Mouse (Mus musculus) ovary, adult 10 weeks (tissue): ENCODE measurements around the gene E2f3. TPM values are rescaled to one million over a fixed set of nuclear protein-coding genes. Genes with fewer than 3 reads are reported as not detected.

Experiments
- polyA plus RNA-seq: library from polyadenylated mRNA; stranded (reverse); fragments of 350-450 nt; fragmentation: Illumina TruSeq; extraction: RNeasy Lipid Tissue Mini Kit (QIAGEN cat#74804); gene quantifications from one replicate; pipeline ENCODE4 v1.2.3, GENCODE M21; 2014

The E2f3 gene
- polyA plus RNA-seq: 13.0 TPM

GRCm38 (mm10) chr13:29985855-29986755, at the start of gene E2f3:
E2f3 (minus strand) TSS chr13:29986063.

Other genes starting within 250 kb of the E2f3 start
- gene Cdkal1, start 130.4 kb downstream of the E2f3 start, polyA plus RNA-seq: 41.1 TPM
- gene Mboat1, start 150.4 kb upstream of the E2f3 start, polyA plus RNA-seq: 17.7 TPM